Mouse (Mus musculus): ENCODE measurements around the gene Tmeff1. TPM values are rescaled to one million over a fixed set of nuclear protein-coding genes. Genes with fewer than 3 reads are reported as not detected.
"Not testable (repeated sequence)": the region's sequence is repeated elsewhere in the genome, so short reads cannot be mapped to it uniquely, and the experiment has no call there.

Tmeff1 gene
- total RNA-seq, 2 experiments from 2014 or later: 0.38 to 0.98 TPM

GRCm38 (mm10) chr4:48676570-48677185 lies 91.7 kb downstream of the Tmeff1 start:
- TF ChIP-seq CTCF (IDR thresholded peaks at IDR 0.05): no peak
- intact Hi-C loops (cut with DNase I): loop anchor here (5.0 kb wide), 1 partner anchor 89 kb away; the partner anchor contains the start of gene Tmeff1
- no peak overlapping the region for H3K27ac ChIP-seq
- no peak for DNase-seq
- H3K4me3 ChIP-seq: no peak overlapping the region

GRCm38 (mm10) chr4:48677276-48677675 lies 92.3 kb downstream of the Tmeff1 start:
- no peak overlapping the region for H3K27ac ChIP-seq
- intact Hi-C loops (cut with DNase I): loop anchor here (5.0 kb wide), 1 partner anchor 90 kb away; the partner anchor contains the start of gene Tmeff1
- TF ChIP-seq CTCF (IDR thresholded peaks at IDR 0.05): no peak
- no peak for DNase-seq
- H3K4me3 ChIP-seq: no peak overlapping the region

- no peak overlapping the region for H3K27ac ChIP-seq
- no peak overlapping the region for H3K4me3 ChIP-seq
- intact Hi-C loops (cut with DNase I): loop anchor here (5.0 kb wide), 1 partner anchor 91 kb away; the partner anchor contains the start of gene Tmeff1
- TF ChIP-seq CTCF (IDR thresholded peaks at IDR 0.05): no peak
- DNase-seq: no peak
Measured at GRCm38 (mm10) chr4:48677812-48678211, 92.8 kb downstream of the Tmeff1 start.

GRCm38 (mm10) chr4:48678793-48679192 lies 93.8 kb downstream of the Tmeff1 start:
- intact Hi-C loops (cut with DNase I): loop anchor here (5.0 kb wide), 1 partner anchor 91 kb away; the partner anchor contains the start of gene Tmeff1
- DNase-seq: no peak
- no peak overlapping the region for H3K4me3 ChIP-seq
- no peak for TF ChIP-seq CTCF (IDR thresholded peaks at IDR 0.05)
- no peak overlapping the region for H3K27ac ChIP-seq

GRCm38 (mm10) chr4:48679728-48680127 lies 94.8 kb downstream of the Tmeff1 start:
- H3K4me3 ChIP-seq, H3K27ac ChIP-seq, DNase-seq: not testable (repeated sequence)
- intact Hi-C loops (cut with DNase I): loop anchor here (5.0 kb wide), 3 partner anchors 92 to 207 kb away; partner anchors contain the start of genes Tex10 and Tmeff1

GRCm38 (mm10) chr4:48680214-48680613 lies 95.2 kb downstream of the Tmeff1 start:
- no peak overlapping the region for H3K4me3 ChIP-seq
- no peak for DNase-seq
- no peak for TF ChIP-seq CTCF (IDR thresholded peaks at IDR 0.05)
- no peak overlapping the region for H3K27ac ChIP-seq
- intact Hi-C loops (cut with DNase I): loop anchor here (5.0 kb wide), 2 partner anchors 138 to 208 kb away; partner anchors contain the start of gene Tex10

- peak; percentile 74 for TF ChIP-seq CTCF (IDR thresholded peaks at IDR 0.05)
- Histone ChIP-seq H3K4me3 (peak overlapping the region; percentile 35), H3K27ac (no peak overlapping the region)
- intact Hi-C loops (cut with DNase I): loop anchor here (5.0 kb wide), 2 partner anchors 138 to 208 kb away; partner anchors contain the start of gene Tex10
- no peak for DNase-seq
Measured at GRCm38 (mm10) chr4:48680648-48681343, 95.8 kb downstream of the Tmeff1 start.

GRCm38 (mm10) chr4:48683126-48683525 lies 98.2 kb downstream of the Tmeff1 start:
- DNase-seq: no peak
- TF ChIP-seq CTCF (IDR thresholded peaks at IDR 0.05): no peak
- Histone ChIP-seq H3K4me3 (peak overlapping the region; percentile 13; the same call in 1 of the 2 replicates), H3K27ac (no peak overlapping the region)
- intact Hi-C loops (cut with DNase I): loop anchor here (5.0 kb wide), 2 partner anchors 141 to 211 kb away; partner anchors contain the start of gene Tex10

GRCm38 (mm10) chr4:48683633-48684209 lies 98.7 kb downstream of the Tmeff1 start:
- DNase-seq, H3K27ac ChIP-seq: not testable (repeated sequence)
- H3K4me3 ChIP-seq: peak overlapping the region; percentile 13; the same call in 1 of the 2 replicates
- intact Hi-C loops (cut with DNase I): loop anchor here (5.0 kb wide), 2 partner anchors 141 to 211 kb away; partner anchors contain the start of gene Tex10

- intact Hi-C loops (cut with DNase I): loop anchor here (5.0 kb wide), 2 partner anchors 142 to 212 kb away; partner anchors contain the start of gene Tex10
- no peak overlapping the region for H3K4me3 ChIP-seq
- no peak for TF ChIP-seq CTCF (IDR thresholded peaks at IDR 0.05)
- no peak overlapping the region for H3K27ac ChIP-seq
- DNase-seq: no peak
Measured at GRCm38 (mm10) chr4:48684593-48685187, 99.7 kb downstream of the Tmeff1 start.

- peak; percentile 74 for DNase-seq
- intact Hi-C loops (cut with DNase I): no loop called here
Measured at GRCm38 (mm10) chr4:48688148-48688547, 103.2 kb downstream of the Tmeff1 start.

GRCm38 (mm10) chr4:48690640-48691039 lies 105.7 kb downstream of the Tmeff1 start:
- H3K4me3 ChIP-seq: no peak overlapping the region
- DNase-seq: peak; percentile 64

More at GRCm38 (mm10) chr4:48688148-48688547, 103.2 kb downstream of the Tmeff1 start:
- no peak for TF ChIP-seq CTCF (IDR thresholded peaks at IDR 0.05)
- Histone ChIP-seq H3K27ac (peak overlapping the region; percentile 78), H3K4me3 (peak overlapping the region; percentile 11; the same call in 1 of the 2 replicates)

More at GRCm38 (mm10) chr4:48690640-48691039, 105.7 kb downstream of the Tmeff1 start:
- intact Hi-C loops (cut with DNase I): loop anchor here (5.0 to 10.0 kb wide), 2 partner anchors 82 to 634 kb away; no protein-coding TSS in a partner anchor
- peak; percentile 84 for TF ChIP-seq CTCF (IDR thresholded peaks at IDR 0.05)
- no peak overlapping the region for H3K27ac ChIP-seq
